ENCODE assay signal across 23 mouse cellular contexts in genomic region chr4:86426549-86426948, GRCm38 (mm10).
DNase-seq lines count a peak whose midpoint lies in the region; ATAC-seq and TF ChIP-seq lines count a peak whose summit lies in the region.
"Had no signal": no experiment of that assay in that cellular context is flagged by ENCODE, and none has a peak within 500 bp of the region (broad histone marks: within the 10 kb centered on the region; RNA-seq: fewer than 3 reads in every experiment).

No protein-coding gene starts in this region.

- H3K27ac ChIP-seq in hindbrain, embryonic 11.5 days (ENCODE audit: low read depth, low read length): no peak overlapping the region
- no peak overlapping the region for H3K27ac ChIP-seq in hindbrain, postnatal 0 days
- no peak overlapping the region for H3K27ac ChIP-seq in midbrain, embryonic 11.5 days (ENCODE audit: low read depth, low read length)
- H3K27ac ChIP-seq in midbrain, embryonic 15.5 days: no peak overlapping the region
- no peak overlapping the region for H3K27ac ChIP-seq in midbrain, embryonic 14.5 days (replicated peaks; ENCODE audit: low read depth, low read length)
- H3K27ac ChIP-seq: embryonic facial prominence, embryonic 15.5 days; heart, embryonic 15.5 days; limb, embryonic 13.5 days; liver, embryonic 14.5 days; stomach, postnatal 0 days had no signal

- no peak overlapping the region for H3K4me3 ChIP-seq in hindbrain, embryonic 11.5 days (ENCODE audit: low read depth, low read length)
- no peak overlapping the region for H3K4me3 ChIP-seq in hindbrain, postnatal 0 days (ENCODE audit: low read length)
- no peak overlapping the region for H3K4me3 ChIP-seq in midbrain, embryonic 11.5 days (ENCODE audit: low read depth, low read length)
- no peak overlapping the region for H3K4me3 ChIP-seq in midbrain, embryonic 15.5 days
- no peak overlapping the region for H3K4me3 ChIP-seq in midbrain, embryonic 14.5 days (replicated peaks; ENCODE audit: low read depth, low read length)
- H3K4me3 ChIP-seq: embryonic facial prominence, embryonic 15.5 days; heart, embryonic 15.5 days; limb, embryonic 13.5 days had no signal

- no peaks in the 10 kb centered on the region for H3K4me1 ChIP-seq in hindbrain, embryonic 11.5 days (replicated peaks; ENCODE audit: control insufficient read depth, insufficient read depth, low read length)
- no peaks in the 10 kb centered on the region for H3K4me1 ChIP-seq in hindbrain, postnatal 0 days (ENCODE audit: insufficient read depth, low read length)
- peaks cover 8% of the 10 kb centered on the region; the same call in 1 of the 2 replicates for H3K4me1 ChIP-seq in midbrain, embryonic 11.5 days (ENCODE audit: control insufficient read depth, insufficient read depth, low read length)
- H3K4me1 ChIP-seq in midbrain, embryonic 15.5 days: no peaks in the 10 kb centered on the region
- no peaks in the 10 kb centered on the region for H3K4me1 ChIP-seq in midbrain, embryonic 14.5 days (ENCODE audit: control insufficient read depth, insufficient read depth, low read length)
- H3K4me1 ChIP-seq: embryonic facial prominence, embryonic 15.5 days had no signal

- H3K4me2 ChIP-seq in hindbrain, embryonic 11.5 days (replicated peaks; ENCODE audit: low read depth, low read length): no peak overlapping the region
- H3K4me2 ChIP-seq in hindbrain, postnatal 0 days (ENCODE audit: low read depth, low read length): no peak overlapping the region
- H3K4me2 ChIP-seq in midbrain, embryonic 11.5 days: no peak overlapping the region
- H3K4me2 ChIP-seq in midbrain, embryonic 15.5 days: no peak overlapping the region
- H3K4me2 ChIP-seq in midbrain, embryonic 14.5 days (ENCODE audit: low read length): no peak overlapping the region
- H3K4me2 ChIP-seq: embryonic facial prominence, embryonic 15.5 days; limb, embryonic 13.5 days; lung, embryonic 14.5 days had no signal

- H3K9me3 ChIP-seq in hindbrain, embryonic 11.5 days (ENCODE audit: control insufficient read depth, low read length): no peaks in the 10 kb centered on the region
- no peaks in the 10 kb centered on the region for H3K9me3 ChIP-seq in hindbrain, postnatal 0 days (ENCODE audit: low read length)
- H3K9me3 ChIP-seq in midbrain, embryonic 11.5 days (ENCODE audit: control insufficient read depth, low read length): no peaks in the 10 kb centered on the region
- no peaks in the 10 kb centered on the region for H3K9me3 ChIP-seq in midbrain, embryonic 15.5 days
- no peaks in the 10 kb centered on the region for H3K9me3 ChIP-seq in midbrain, embryonic 14.5 days (ENCODE audit: control insufficient read depth, low read length)
- H3K9me3 ChIP-seq: embryonic facial prominence, embryonic 15.5 days; heart, embryonic 15.5 days; limb, embryonic 13.5 days had no signal

- TF ChIP-seq CTCF in hindbrain, postnatal 0 days (IDR thresholded peaks at IDR 0.05; ENCODE audit: low read depth): no peak

- DNase-seq in embryo, embryonic 10.5 days (ENCODE audit: low spot score): peak; percentile 57
- DNase-seq in embryo, embryonic 9.5 days (ENCODE audit: extremely low spot score): no peak
- peak; percentile 28 for DNase-seq in hindbrain, embryonic 11.5 days (ENCODE audit: low spot score)
- DNase-seq in hindbrain, postnatal 0 days (ENCODE audit: low spot score): no peak
- no peak for DNase-seq in midbrain, embryonic 11.5 days (ENCODE audit: low spot score, missing footprints)
- no peak for DNase-seq in midbrain, embryonic 14.5 days
- DNase-seq: cerebellum, adult 11 months; cerebellum, postnatal 14 days; gastrocnemius, postnatal 36 days; kidney, adult 9 months; layer of hippocampus, adult 9-11 months; lung, embryonic 14.5 days; right cerebral cortex, postnatal 14 days had no signal

- no peaks in the 10 kb centered on the region for H3K36me3 ChIP-seq in hindbrain, embryonic 11.5 days (ENCODE audit: control insufficient read depth, insufficient read depth, low read length)
- H3K36me3 ChIP-seq in hindbrain, postnatal 0 days (ENCODE audit: insufficient read depth, low read length): no peaks in the 10 kb centered on the region
- no peaks in the 10 kb centered on the region for H3K36me3 ChIP-seq in midbrain, embryonic 11.5 days (ENCODE audit: control insufficient read depth, insufficient read depth, low read length)
- no peaks in the 10 kb centered on the region for H3K36me3 ChIP-seq in midbrain, embryonic 15.5 days (replicated peaks)
- H3K36me3 ChIP-seq in midbrain, embryonic 14.5 days (ENCODE audit: control insufficient read depth, insufficient read depth, low read length): no peaks in the 10 kb centered on the region
- H3K36me3 ChIP-seq: heart, embryonic 15.5 days had no signal

- WGBS in hindbrain, embryonic 11.5 days: 48% methylated on average over 11 of the region's 11 CpGs
- 47% methylated on average over 11 of the region's 11 CpGs for WGBS in hindbrain, postnatal 0 days
- 61% methylated on average over 11 of the region's 11 CpGs for WGBS in midbrain, embryonic 11.5 days
- 52% methylated on average over 11 of the region's 11 CpGs for WGBS in midbrain, embryonic 15.5 days
- WGBS in midbrain, embryonic 14.5 days: 52% methylated on average over 11 of the region's 11 CpGs

- H3K9ac ChIP-seq in hindbrain, embryonic 11.5 days (ENCODE audit: low read depth, low read length): no peak overlapping the region
- H3K9ac ChIP-seq in hindbrain, postnatal 0 days (replicated peaks; ENCODE audit: low read length): no peak overlapping the region
- no peak overlapping the region for H3K9ac ChIP-seq in midbrain, embryonic 11.5 days (ENCODE audit: low read length)
- no peak overlapping the region for H3K9ac ChIP-seq in midbrain, embryonic 15.5 days
- no peak overlapping the region for H3K9ac ChIP-seq in midbrain, embryonic 14.5 days (replicated peaks; ENCODE audit: low read length)
- H3K9ac ChIP-seq: embryonic facial prominence, embryonic 15.5 days; heart, embryonic 15.5 days; limb, embryonic 13.5 days; liver, embryonic 14.5 days; lung, embryonic 14.5 days had no signal

- no peaks in the 10 kb centered on the region for H3K27me3 ChIP-seq in hindbrain, embryonic 11.5 days (ENCODE audit: control insufficient read depth, insufficient read depth, low read length)
- H3K27me3 ChIP-seq in hindbrain, postnatal 0 days (ENCODE audit: insufficient read depth, low read length): no peaks in the 10 kb centered on the region
- no peaks in the 10 kb centered on the region for H3K27me3 ChIP-seq in midbrain, embryonic 11.5 days (ENCODE audit: control insufficient read depth, insufficient read depth, low read length)
- H3K27me3 ChIP-seq in midbrain, embryonic 15.5 days (replicated peaks): no peaks in the 10 kb centered on the region
- no peaks in the 10 kb centered on the region for H3K27me3 ChIP-seq in midbrain, embryonic 14.5 days (ENCODE audit: control insufficient read depth, insufficient read depth, low read length)
- H3K27me3 ChIP-seq: embryonic facial prominence, embryonic 15.5 days; heart, embryonic 15.5 days; limb, embryonic 13.5 days had no signal

- peak; percentile 51; the same call in 1 of the 2 replicates for ATAC-seq in hindbrain, embryonic 11.5 days (ENCODE audit: low FRiP score)
- ATAC-seq in hindbrain, postnatal 0 days: no peak
- peak; percentile 42; the same call in 1 of the 2 replicates for ATAC-seq in midbrain, embryonic 11.5 days (ENCODE audit: low FRiP score)
- ATAC-seq in midbrain, embryonic 15.5 days (replicated peaks): no peak
- peak; percentile 24; the same call in 1 of the 2 replicates for ATAC-seq in midbrain, embryonic 14.5 days (ENCODE audit: low FRiP score, low TSS enrichment)
- ATAC-seq in frontal cortex, adult (ENCODE audit: low TSS enrichment): no peak
- ATAC-seq: CD4-positive, CD25-positive, alpha-beta regulatory T cell, adult 4 months; forebrain, embryonic 14.5 days; intestine, embryonic 16.5 days had no signal

Comparison
In these comparisons a context has a peak if more than half of its experiments do, and no peak if none do; other contexts are left out.
1. DNase-seq: peak in embryo, embryonic 10.5 days (single experiment) and hindbrain, embryonic 11.5 days (single experiment); none in embryo, embryonic 9.5 days (single experiment), hindbrain, postnatal 0 days (single experiment), midbrain, embryonic 11.5 days (single experiment) and midbrain, embryonic 14.5 days (single experiment).
2. ATAC-seq: peak in hindbrain, embryonic 11.5 days (single experiment), midbrain, embryonic 11.5 days (single experiment) and midbrain, embryonic 14.5 days (single experiment); none in hindbrain, postnatal 0 days (single experiment), midbrain, embryonic 15.5 days (single experiment) and frontal cortex, adult (single experiment).